ENCODE assay signal across 10 mouse cellular contexts in genomic region chr17:46056288-46056687, GRCm38 (mm10). TPM values are rescaled to one million over a fixed set of nuclear protein-coding genes. Genes with fewer than 3 reads are reported as not detected.
DNase-seq lines count a peak whose midpoint lies in the region; ATAC-seq and TF ChIP-seq lines count a peak whose summit lies in the region.
"Had no signal": no experiment of that assay in that cellular context is flagged by ENCODE, and none has a peak within 500 bp of the region (broad histone marks: within the 10 kb centered on the region; RNA-seq: fewer than 3 reads in every experiment).

No protein-coding gene starts in this region.

- 0 out of 2 replicates have a peak, but pooled peaks cover 3% of the 10 kb centered on the region for H3K4me1 ChIP-seq in intestine, embryonic 16.5 days (ENCODE audit: control insufficient read depth, insufficient read depth, low read length)
- H3K4me1 ChIP-seq in intestine, embryonic 15.5 days (replicated peaks) = peaks cover 4% of the 10 kb centered on the region; the same call in 1 of the 2 replicates
- peaks cover 8% of the 10 kb centered on the region for H3K4me1 ChIP-seq in lung, embryonic 14.5 days (ENCODE audit: insufficient read depth)
- H3K4me1 ChIP-seq in lung, adult 2 months (ENCODE audit: control insufficient read depth, insufficient read depth, low read length) = no peaks in the 10 kb centered on the region; the same call in 1 of the 2 replicates
- H3K4me1 ChIP-seq in embryonic facial prominence, embryonic 13.5 days = peaks cover 34% of the 10 kb centered on the region
- H3K4me1 ChIP-seq in limb, embryonic 13.5 days = peaks cover 26% of the 10 kb centered on the region

- peak overlapping the region; percentile 30; the same call in 1 of the 2 replicates for H3K27ac ChIP-seq in intestine, embryonic 16.5 days (ENCODE audit: low read length)
- H3K27ac ChIP-seq in intestine, embryonic 15.5 days = no peak overlapping the region
- H3K27ac ChIP-seq in lung, embryonic 14.5 days (ENCODE audit: low read depth) = peak overlapping the region; percentile 30
- peak overlapping the region; percentile 84 for H3K27ac ChIP-seq in embryonic facial prominence, embryonic 13.5 days
- H3K27ac ChIP-seq in limb, embryonic 13.5 days = 0 out of 2 replicates have a peak overlapping the region, but pooled peaks have one; percentile 61
- H3K27ac ChIP-seq: kidney, postnatal 0 days; lung, embryonic 15.5 days had no signal

- H3K4me3 ChIP-seq in intestine, embryonic 16.5 days (ENCODE audit: low read length) = no peak overlapping the region
- no peak overlapping the region for H3K4me3 ChIP-seq in intestine, embryonic 15.5 days (replicated peaks)
- H3K4me3 ChIP-seq in lung, embryonic 14.5 days (ENCODE audit: low read depth, low read length) = no peak overlapping the region
- H3K4me3 ChIP-seq in lung, adult 2 months (replicated peaks; ENCODE audit: extremely low read depth, low read depth, low read length) = no peak overlapping the region
- no peak overlapping the region for H3K4me3 ChIP-seq in embryonic facial prominence, embryonic 13.5 days
- no peak overlapping the region for H3K4me3 ChIP-seq in limb, embryonic 13.5 days
- H3K4me3 ChIP-seq: lung, embryonic 15.5 days had no signal

- TF ChIP-seq CTCF in lung, embryonic 14.5 days (IDR thresholded peaks at IDR 0.05; ENCODE audit: low read depth) = no peak
- no peak for TF ChIP-seq CTCF in lung, adult 2 months (IDR thresholded peaks at IDR 0.05; ENCODE audit: insufficient read depth, low read length)

- 0 out of 2 replicates have a peak overlapping the region, but pooled peaks have one; percentile 3 for H3K9ac ChIP-seq in intestine, embryonic 16.5 days (ENCODE audit: low read depth, low read length)
- H3K9ac ChIP-seq in intestine, embryonic 15.5 days = no peak overlapping the region
- no peak overlapping the region for H3K9ac ChIP-seq in lung, embryonic 14.5 days
- 0 out of 2 replicates have a peak overlapping the region, but pooled peaks have one; percentile 11 for H3K9ac ChIP-seq in embryonic facial prominence, embryonic 13.5 days
- no peak overlapping the region for H3K9ac ChIP-seq in limb, embryonic 13.5 days
- H3K9ac ChIP-seq: lung, embryonic 15.5 days had no signal

- no peak overlapping the region for H3K4me2 ChIP-seq in intestine, embryonic 16.5 days (ENCODE audit: low read depth, low read length)
- no peak overlapping the region for H3K4me2 ChIP-seq in intestine, embryonic 15.5 days (replicated peaks)
- H3K4me2 ChIP-seq in lung, embryonic 14.5 days = no peak overlapping the region
- H3K4me2 ChIP-seq in embryonic facial prominence, embryonic 13.5 days = no peak overlapping the region; the same call in 1 of the 2 replicates
- H3K4me2 ChIP-seq in limb, embryonic 13.5 days (replicated peaks) = no peak overlapping the region
- H3K4me2 ChIP-seq: lung, embryonic 15.5 days had no signal

- no peaks in the 10 kb centered on the region for H3K9me3 ChIP-seq in intestine, embryonic 16.5 days (ENCODE audit: control insufficient read depth, low read length)
- no peaks in the 10 kb centered on the region for H3K9me3 ChIP-seq in intestine, embryonic 15.5 days
- H3K9me3 ChIP-seq in lung, embryonic 14.5 days (ENCODE audit: low read depth, low read length) = no peaks in the 10 kb centered on the region
- no peaks in the 10 kb centered on the region for H3K9me3 ChIP-seq in embryonic facial prominence, embryonic 13.5 days
- no peaks in the 10 kb centered on the region for H3K9me3 ChIP-seq in limb, embryonic 13.5 days
- H3K9me3 ChIP-seq: lung, embryonic 15.5 days had no signal

- 59% methylated on average over 7 of the region's 7 CpGs for WGBS in intestine, embryonic 16.5 days
- 69% methylated on average over 7 of the region's 7 CpGs for WGBS in intestine, embryonic 15.5 days
- WGBS in lung, embryonic 14.5 days = 55% methylated on average over 7 of the region's 7 CpGs
- WGBS in lung, adult 2 months = 58% methylated on average over 7 of the region's 7 CpGs
- 41% methylated on average over 7 of the region's 7 CpGs for WGBS in embryonic facial prominence, embryonic 13.5 days
- 52% methylated on average over 7 of the region's 7 CpGs for WGBS in limb, embryonic 13.5 days

- ATAC-seq in intestine, embryonic 16.5 days = no peak
- no peak for ATAC-seq in intestine, embryonic 15.5 days
- ATAC-seq in lung, embryonic 14.5 days (ENCODE audit: insufficient read depth) = no peak
- ATAC-seq in embryonic facial prominence, embryonic 13.5 days (ENCODE audit: insufficient number of reproducible peaks, insufficient read depth, low FRiP score, low TSS enrichment, low read depth) = no peak
- no peak for ATAC-seq in limb, embryonic 13.5 days (ENCODE audit: low FRiP score, low read depth)
- ATAC-seq in erythroblast, adult 5-6 weeks (replicated peaks; ENCODE audit: low FRiP score, poor library complexity, severe bottlenecking) = no peak

- no peak for DNase-seq in lung, embryonic 14.5 days
- DNase-seq in lung, adult 2 months = no peak
- DNase-seq: thymus, postnatal 4 days had no signal

- H3K36me3 ChIP-seq in intestine, embryonic 16.5 days (ENCODE audit: control insufficient read depth, insufficient read depth, low read length) = no peaks in the 10 kb centered on the region
- H3K36me3 ChIP-seq in intestine, embryonic 15.5 days = no peaks in the 10 kb centered on the region
- H3K36me3 ChIP-seq in lung, embryonic 14.5 days (ENCODE audit: insufficient read depth) = no peaks in the 10 kb centered on the region
- H3K36me3 ChIP-seq in embryonic facial prominence, embryonic 13.5 days = no peaks in the 10 kb centered on the region
- no peaks in the 10 kb centered on the region for H3K36me3 ChIP-seq in limb, embryonic 13.5 days
- H3K36me3 ChIP-seq: lung, embryonic 15.5 days had no signal

- no peak for TF ChIP-seq POLR2A in lung, adult 2 months (IDR thresholded peaks at IDR 0.05; ENCODE audit: borderline replicate concordance, extremely low read depth, low read depth, low read length)

- no peaks in the 10 kb centered on the region for H3K27me3 ChIP-seq in intestine, embryonic 16.5 days (replicated peaks; ENCODE audit: control insufficient read depth, insufficient read depth, low read length)
- H3K27me3 ChIP-seq in intestine, embryonic 15.5 days (replicated peaks) = no peaks in the 10 kb centered on the region
- no peaks in the 10 kb centered on the region for H3K27me3 ChIP-seq in lung, embryonic 14.5 days (ENCODE audit: insufficient read depth, low read length)
- no peaks in the 10 kb centered on the region for H3K27me3 ChIP-seq in embryonic facial prominence, embryonic 13.5 days
- no peaks in the 10 kb centered on the region for H3K27me3 ChIP-seq in limb, embryonic 13.5 days
- H3K27me3 ChIP-seq: lung, embryonic 15.5 days had no signal

RNA-seq across cellular contexts. Expression of gene Vegfa, which starts 24.1 kb away (rescaled TPM):
- polyA plus RNA-seq in intestine, embryonic 16.5 days (2015; fragmentation: Nextera tagmentation; extraction: Ambion mirVana) = 2.7 and 3.3 TPM in 2 replicates
- 3.6 and 4.7 TPM in 2 replicates for polyA plus RNA-seq in intestine, embryonic 15.5 days (2015; fragmentation: Nextera tagmentation; extraction: Ambion mirVana)
- 6.6 and 7.7 TPM in 2 replicates for polyA plus RNA-seq in lung, embryonic 14.5 days (2014; fragmentation: Nextera tagmentation; extraction: Ambion mirVana)
- polyA plus RNA-seq in lung, adult 2 months (2012; rRNA removed) = 1,228 and 1,453 TPM in 2 replicates
- 5.5 and 7.0 TPM in 2 replicates for polyA plus RNA-seq in embryonic facial prominence, embryonic 13.5 days (2015; fragmentation: Nextera tagmentation; extraction: Ambion mirVana)
- 4.3 and 4.6 TPM in 2 replicates for polyA plus RNA-seq in limb, embryonic 13.5 days (2015; fragmentation: Nextera tagmentation; extraction: Ambion mirVana)
- 8.8 and 14.8 TPM in 2 replicates for total RNA-seq in erythroblast, adult 5-6 weeks (2015; ENCODE audit: low replicate concordance)
- 5.7 and 11.3 TPM in 2 replicates for total RNA-seq in erythroblast, adult 5-6 weeks (2017; ENCODE audit: low replicate concordance)

RNA-seq across cellular contexts. Expression of gene Mrps18a, which starts 54.5 kb away (rescaled TPM):
- polyA plus RNA-seq in intestine, embryonic 16.5 days (2015; fragmentation: Nextera tagmentation; extraction: Ambion mirVana) = 159 and 164 TPM in 2 replicates
- 153 and 158 TPM in 2 replicates for polyA plus RNA-seq in intestine, embryonic 15.5 days (2015; fragmentation: Nextera tagmentation; extraction: Ambion mirVana)
- polyA plus RNA-seq in lung, embryonic 14.5 days (2014; fragmentation: Nextera tagmentation; extraction: Ambion mirVana) = 147 and 149 TPM in 2 replicates
- 41.3 and 44.9 TPM in 2 replicates for polyA plus RNA-seq in lung, adult 2 months (2012; rRNA removed)
- polyA plus RNA-seq in embryonic facial prominence, embryonic 13.5 days (2015; fragmentation: Nextera tagmentation; extraction: Ambion mirVana) = 126 and 152 TPM in 2 replicates
- 141 and 143 TPM in 2 replicates for polyA plus RNA-seq in limb, embryonic 13.5 days (2015; fragmentation: Nextera tagmentation; extraction: Ambion mirVana)
- total RNA-seq in erythroblast, adult 5-6 weeks (2015; ENCODE audit: low replicate concordance) = 8.6 and 20.9 TPM in 2 replicates
- total RNA-seq in erythroblast, adult 5-6 weeks (2017; ENCODE audit: low replicate concordance) = 3.6 and 21.0 TPM in 2 replicates

Comparison
In these comparisons a context has a peak if more than half of its experiments do, and no peak if none do; other contexts are left out.
1. H3K9ac ChIP-seq: peak in intestine, embryonic 16.5 days (single experiment) and embryonic facial prominence, embryonic 13.5 days (single experiment); none in intestine, embryonic 15.5 days (single experiment), lung, embryonic 14.5 days (single experiment) and limb, embryonic 13.5 days (single experiment).
2. RNA of gene Vegfa, which starts 24.1 kb away (polyA plus RNA-seq): 1,228 to 1,453 TPM in lung, adult 2 months; 6.6 to 7.7 TPM in lung, embryonic 14.5 days, 5.5 to 7.0 TPM in embryonic facial prominence, embryonic 13.5 days, 4.3 to 4.6 TPM in limb, embryonic 13.5 days, 3.6 to 4.7 TPM in intestine, embryonic 15.5 days and 2.7 to 3.3 TPM in intestine, embryonic 16.5 days; every median in the first group is over 100 times any median in the second.